Mouse (Mus musculus) stomach, postnatal 0 days (tissue): ENCODE data around the gene Ankrd40.

Experiments used
- CTCF ChIP-seq: IDR thresholded peaks from 2 replicates; pipeline ENCODE4 v1.5.1; 2016; ENCODE audit warnings: antibody characterized with exemption, low read depth, mild to moderate bottlenecking, moderate library complexity
- EP300 ChIP-seq: optimal IDR thresholded peaks from 2 replicates; pipeline ENCODE3; 2016; ENCODE audit warnings: antibody characterized with exemption

DNA sequence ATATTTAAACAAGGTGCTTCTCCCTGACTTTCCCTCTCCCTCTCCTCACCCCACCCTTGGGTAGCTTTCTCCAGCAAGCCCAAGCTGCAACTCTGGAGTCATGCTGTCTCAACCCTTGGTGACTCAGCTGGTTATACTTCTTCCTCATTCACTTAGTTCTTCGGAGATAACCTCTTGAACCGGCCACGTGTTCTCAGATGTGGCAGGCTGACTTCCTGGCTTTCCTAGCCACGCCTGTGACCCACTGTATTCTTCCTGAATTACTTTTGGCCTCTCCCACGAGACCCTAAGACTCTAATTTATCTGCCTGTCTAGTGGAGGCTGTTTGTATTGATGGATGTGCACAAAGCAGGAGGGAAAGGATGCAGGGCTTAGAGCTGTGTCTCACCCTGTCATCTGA lies 43.0 kb downstream of the Ankrd40 start:
- TF ChIP-seq EP300, result no peak
- no peak for TF ChIP-seq CTCF
